Mouse (Mus musculus) monocyte, adult 5-6 weeks (primary cell): Measurements from ENCODE around the gene Pdcd6ip. TPM values are rescaled to one million over a fixed set of nuclear protein-coding genes. Genes with fewer than 3 reads are reported as not detected.
"Not testable (repeated sequence)": the region's sequence is repeated elsewhere in the genome, so short reads cannot be mapped to it uniquely, and the experiment has no call there.

Experiments
- ATAC-seq: fragments of 153-309, 156-312 bp; replicated peaks from 2 replicates; pipeline ENCODE4 v1.8.0; 2017; ENCODE audit warnings: mild to moderate bottlenecking; ENCODE audit not compliant: low TSS enrichment, insufficient number of reproducible peaks, severe bottlenecking, poor library complexity, low FRiP score
- total RNA-seq: library from RNA; stranded (forward); fragments of 200-1000, 200-491, 200-594 nt; gene quantifications from 3 replicates; pipeline ENCODE4 v1.2.3, GENCODE M21; 2017

Pdcd6ip gene
- total RNA-seq, 1 experiment from 2014 or later: 191 TPM

DNA sequence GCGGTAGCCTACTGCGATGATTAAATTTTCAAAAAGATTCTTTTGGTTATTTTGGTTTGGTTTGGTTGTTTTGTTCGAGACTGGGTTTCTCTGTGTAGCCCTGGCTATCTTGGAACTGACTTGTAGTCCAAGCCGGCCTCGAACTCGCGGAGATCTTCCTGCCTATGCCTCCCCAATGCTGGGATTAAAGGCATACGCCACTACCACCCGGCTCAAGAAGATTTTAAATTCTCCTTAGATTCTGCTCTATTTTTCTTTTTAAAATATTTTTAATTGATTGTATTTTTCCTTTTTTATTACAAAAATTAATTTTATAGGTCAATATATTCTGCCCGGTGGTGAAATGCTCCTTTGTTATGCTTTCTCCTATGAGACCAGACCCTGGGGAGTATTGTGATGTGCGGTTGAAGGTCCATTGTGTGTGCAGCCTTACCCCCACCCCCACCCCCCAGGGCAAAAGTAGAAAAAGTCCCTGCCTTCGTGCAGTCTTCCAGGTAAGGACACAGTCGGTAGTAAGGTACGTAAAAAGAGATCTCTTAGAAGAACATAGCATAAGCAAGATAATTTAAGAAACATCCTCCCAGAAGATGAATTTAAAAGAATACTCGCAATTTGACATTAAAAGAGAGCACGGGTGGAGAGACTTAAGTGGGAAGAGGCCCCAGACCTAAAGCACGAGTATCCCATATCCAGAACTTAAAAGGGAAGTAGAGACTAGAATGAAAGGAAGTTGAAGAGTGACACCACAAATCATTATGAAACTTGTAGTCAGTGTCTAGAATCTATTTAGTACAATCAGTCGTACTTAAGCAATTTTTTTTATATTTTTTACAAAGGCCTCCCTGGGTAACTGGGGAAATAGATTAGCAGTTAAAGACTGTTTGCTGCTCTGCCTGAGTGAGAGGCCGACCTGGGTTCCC is 562 bp upstream of the Pdcd6ip start:
- peak; percentile 57 for ATAC-seq

DNA sequence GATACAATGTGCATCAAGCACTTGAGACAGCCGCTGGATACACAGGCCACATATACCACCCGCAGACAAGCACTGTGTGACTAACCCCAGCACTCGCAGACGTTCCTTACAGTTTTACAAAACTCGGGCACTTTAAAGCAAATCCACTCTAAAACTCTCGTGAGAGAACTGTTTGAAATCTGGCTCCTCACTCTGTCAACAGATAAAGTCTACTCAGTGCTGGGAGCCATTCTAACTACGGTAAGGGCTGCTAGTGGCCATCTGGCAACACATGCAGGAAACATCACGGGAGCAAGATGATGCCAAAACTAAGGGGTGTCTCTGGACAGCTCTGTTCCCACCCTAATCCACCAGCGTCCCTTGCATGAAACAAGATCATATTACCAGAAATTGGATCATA is 1.2 kb downstream of the Pdcd6ip start:
- no peak for ATAC-seq

DNA sequence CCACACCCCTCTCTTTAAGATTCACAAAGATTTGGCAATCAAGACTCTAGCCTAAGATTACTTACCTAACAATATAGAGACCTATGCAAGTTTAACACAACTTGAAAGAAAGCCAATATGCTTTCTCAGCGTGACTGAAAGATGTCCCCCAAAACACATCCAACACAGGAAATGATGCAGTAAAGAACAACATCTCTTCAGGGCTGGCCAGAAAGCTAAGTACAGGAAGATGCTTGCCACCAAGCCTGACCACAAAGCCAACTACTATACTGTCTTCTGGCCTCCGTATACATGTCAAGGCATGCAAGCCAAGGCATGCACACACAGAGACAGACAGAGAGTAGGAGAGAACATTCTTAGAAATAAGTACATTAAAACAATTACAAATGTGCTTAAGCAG is 2.0 kb downstream of the Pdcd6ip start:
- 0 out of 2 replicates have a peak, but pooled peaks have one; percentile 12 for ATAC-seq

GRCm38 (mm10) chr9:113701441-113702160 is 6.5 kb downstream of the Pdcd6ip start:
- no peak for ATAC-seq

DNA sequence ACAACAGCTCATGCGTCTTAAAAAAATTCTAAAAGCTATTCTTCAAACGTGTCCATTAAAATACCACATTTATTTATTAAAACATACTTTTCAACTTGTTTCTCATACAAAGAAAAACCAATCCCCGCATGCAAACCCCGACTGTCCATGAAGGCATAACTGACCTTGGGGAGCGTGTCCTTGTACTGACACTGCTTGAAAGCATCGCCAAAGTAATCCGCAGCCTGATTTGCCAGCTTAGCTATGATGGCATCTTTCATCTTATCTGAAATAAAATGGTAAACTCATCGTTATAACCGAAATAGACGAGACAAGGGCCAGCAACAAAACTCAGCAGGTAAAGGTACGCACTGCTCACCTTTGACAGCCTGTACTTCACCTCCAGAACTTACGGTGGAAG is 20.6 kb downstream of the Pdcd6ip start:
- no peak for ATAC-seq

GRCm38 (mm10) chr9:113673721-113674120 is 34.3 kb downstream of the Pdcd6ip start:
- ATAC-seq: no peak

- no peak for ATAC-seq
These were observed 35.7 kb downstream of the Pdcd6ip start for GRCm38 (mm10) chr9:113672352-113672751.

GRCm38 (mm10) chr9:113670857-113671106 is 37.3 kb downstream of the Pdcd6ip start:
- no peak for ATAC-seq

DNA sequence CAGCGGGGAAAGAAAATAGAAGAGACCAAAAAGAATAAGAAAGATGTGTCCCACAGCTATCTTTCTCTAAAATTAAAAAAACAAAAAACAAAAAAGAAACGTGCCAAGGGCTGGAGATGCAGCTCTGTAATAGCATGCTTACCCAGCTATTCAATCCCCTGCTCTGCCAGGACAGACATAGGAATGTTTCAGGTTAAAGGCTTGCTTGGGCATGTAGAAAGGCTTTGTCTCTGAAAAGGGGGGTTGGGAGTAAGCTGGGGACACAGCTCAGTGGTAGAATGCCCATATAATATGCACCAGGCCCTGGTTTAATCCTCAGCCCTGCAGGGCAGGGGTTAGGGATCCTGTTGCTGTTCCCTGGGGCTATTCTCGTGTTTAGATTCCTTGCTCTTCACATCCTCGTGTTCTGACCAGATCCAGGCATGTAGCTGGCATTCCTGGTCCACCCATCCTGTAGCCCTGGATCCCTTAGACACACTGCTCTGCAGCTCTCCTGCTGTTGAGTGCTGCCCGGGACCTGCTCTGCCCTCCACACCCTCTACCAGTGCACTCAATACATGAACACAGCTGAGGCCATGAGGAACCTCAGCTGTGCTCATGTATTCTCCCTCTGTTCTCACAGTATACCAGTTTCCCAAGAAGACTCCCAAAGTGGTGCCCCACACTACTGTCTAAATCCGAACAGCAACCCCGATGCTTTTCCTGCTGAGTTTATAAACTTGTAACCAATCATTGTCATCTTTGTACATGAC is 37.8 kb downstream of the Pdcd6ip start:
- ATAC-seq: no peak

DNA sequence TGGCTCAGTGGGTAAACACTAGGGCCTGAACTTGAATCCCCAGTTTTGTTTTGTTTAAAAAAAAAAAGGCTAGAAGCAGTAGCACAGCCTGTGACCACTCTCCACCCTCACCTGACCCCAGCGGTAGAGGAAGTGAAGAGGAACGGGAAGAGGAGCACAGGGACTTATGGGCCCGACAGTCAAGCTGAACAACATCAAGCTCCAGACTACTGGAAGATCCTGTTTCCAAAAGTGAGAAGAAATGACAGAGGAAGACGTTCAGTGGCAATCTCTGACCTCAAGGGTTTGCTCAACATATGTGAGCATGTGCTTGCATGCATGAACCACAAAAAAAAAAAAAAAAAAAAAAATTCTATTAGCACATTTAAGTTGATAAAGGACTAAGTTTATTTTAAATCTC is 44.6 kb downstream of the Pdcd6ip start:
- ATAC-seq: no peak

DNA sequence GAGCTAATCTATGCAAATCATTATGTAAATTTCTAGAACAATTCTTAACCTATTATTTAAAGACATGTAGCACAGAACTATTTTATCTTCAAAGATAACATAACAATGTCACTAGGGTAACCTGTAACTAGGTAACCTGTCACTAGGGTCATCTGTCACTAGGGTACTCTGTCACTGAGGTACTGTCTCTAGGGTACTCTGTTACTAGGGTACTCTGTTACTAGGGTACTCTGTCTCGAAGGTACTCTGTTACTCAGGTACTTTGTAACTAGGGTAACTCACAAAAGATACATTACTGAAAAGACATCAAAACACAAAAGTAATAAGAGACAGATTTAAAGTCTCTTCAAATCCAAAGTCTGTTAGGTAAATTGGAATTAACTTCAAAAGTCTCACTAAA is 50.2 kb downstream of the Pdcd6ip start:
- no peak for ATAC-seq

- ATAC-seq: no peak
These were observed 54.5 kb downstream of the Pdcd6ip start for GRCm38 (mm10) chr9:113653571-113653970.

DNA sequence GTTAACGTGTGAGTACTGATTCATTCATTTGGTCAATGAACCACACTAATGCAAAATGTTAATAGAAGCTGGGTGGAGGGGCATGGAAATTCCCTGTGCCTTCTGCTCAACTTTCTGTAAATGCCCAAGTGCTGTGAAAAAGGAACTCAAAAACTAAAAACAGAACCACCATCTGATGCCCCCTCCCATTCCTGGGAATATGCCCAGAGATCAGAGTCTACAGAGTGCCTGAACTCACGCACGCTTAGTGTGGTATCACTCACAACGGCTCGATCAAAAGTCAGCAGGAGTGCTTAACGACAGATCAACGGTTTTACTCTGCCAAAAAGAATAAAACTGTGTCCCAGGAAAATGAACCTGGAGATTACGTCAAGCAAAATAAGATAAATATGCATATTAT is 57.3 kb downstream of the Pdcd6ip start:
- ATAC-seq: no peak

GRCm38 (mm10) chr9:113649211-113649610 is 58.8 kb downstream of the Pdcd6ip start:
- ATAC-seq: not testable (repeated sequence)

DNA sequence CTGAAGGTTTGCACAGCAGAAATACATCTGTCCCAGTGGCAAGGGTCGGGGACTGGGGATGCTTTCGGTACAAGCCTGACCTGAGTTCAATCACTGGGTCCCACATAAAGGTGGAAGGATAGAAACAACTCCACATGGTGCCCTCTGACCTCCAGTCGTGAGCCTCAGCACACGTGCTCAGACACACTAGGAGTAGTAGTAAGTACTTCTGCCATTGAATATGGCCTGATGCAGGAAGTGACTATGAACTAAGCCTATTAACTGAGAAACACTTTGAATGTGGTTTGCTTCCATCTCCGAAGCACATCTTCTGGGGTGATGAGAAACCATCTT is 62.3 kb downstream of the Pdcd6ip start:
- ATAC-seq: no peak

DNA sequence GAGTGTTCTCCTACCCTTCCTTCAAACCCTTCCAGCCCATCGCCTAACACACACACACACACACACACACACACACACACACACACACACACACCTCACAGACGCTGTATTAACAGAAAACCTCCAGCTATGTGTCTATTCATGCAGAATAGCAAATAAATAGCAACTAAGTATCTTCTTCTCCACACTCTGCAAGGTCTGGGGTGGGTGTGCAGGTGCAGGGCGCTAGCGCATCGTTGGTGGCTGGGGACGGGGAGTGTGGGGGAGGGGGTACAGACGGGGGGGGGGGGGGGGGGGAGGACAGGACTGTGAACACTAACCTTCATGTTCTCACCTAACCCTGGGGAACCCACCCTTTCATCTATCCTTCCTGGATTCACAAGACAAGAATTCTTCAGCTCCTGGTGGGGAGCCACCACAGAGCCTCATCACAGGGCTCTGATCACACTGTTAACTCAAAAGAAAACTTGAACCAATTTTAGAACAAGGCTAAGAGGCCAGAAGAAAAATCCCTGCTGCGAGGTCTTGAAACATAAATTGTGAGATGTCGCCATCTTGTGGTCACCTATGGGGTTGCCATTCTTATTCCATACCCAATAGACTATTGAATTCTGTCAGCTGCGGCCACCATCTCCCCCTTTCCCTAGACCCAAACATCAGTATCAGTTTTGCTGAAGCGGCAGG is 62.8 kb downstream of the Pdcd6ip start:
- no peak for ATAC-seq

- ATAC-seq: no peak
These were observed 63.4 kb downstream of the Pdcd6ip start for GRCm38 (mm10) chr9:113644701-113645100.

DNA sequence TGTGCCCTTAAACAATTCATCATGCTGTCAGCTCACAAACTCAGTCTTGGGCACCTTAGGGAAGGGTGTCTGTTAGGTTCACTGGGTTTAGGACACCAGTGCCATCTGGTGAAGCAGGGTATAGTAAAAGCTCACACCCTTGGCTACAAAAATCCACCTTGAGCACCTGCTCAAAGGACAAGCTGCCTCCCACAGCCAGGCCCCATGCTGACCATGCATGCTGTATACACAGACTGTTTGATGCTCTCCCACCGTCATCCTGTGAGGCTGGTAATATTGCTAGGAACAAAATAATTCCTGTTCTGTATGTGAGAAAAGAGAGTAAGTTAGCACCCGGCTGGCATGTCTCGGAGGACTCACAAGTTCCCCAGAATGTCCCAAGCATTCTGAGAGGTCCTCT is 64.0 kb downstream of the Pdcd6ip start:
- ATAC-seq: no peak

GRCm38 (mm10) chr9:113643669-113644068 is 64.4 kb downstream of the Pdcd6ip start:
- ATAC-seq: no peak
